Mouse (Mus musculus) erythroblast, adult 5-6 weeks (primary cell): ENCODE results near the gene Itgad. TPM values are rescaled to one million over a fixed set of nuclear protein-coding genes. Genes with fewer than 3 reads are reported as not detected.

Experiments
- ATAC-seq: replicated peaks from 2 replicates; pipeline ENCODE4 v1.8.0; 2016; ENCODE audit warnings: moderate number of reproducible peaks, mild to moderate bottlenecking, moderate TSS enrichment, inconsistent platforms; ENCODE audit not compliant: poor library complexity, low FRiP score, severe bottlenecking
- total RNA-seq, 2 experiments: library from RNA; stranded (forward) in 1 of 2; stranded (reverse) in 1 of 2; fragments of 150-400 nt in 1 of 2; fragments of 200-764, 138-1000 nt in 1 of 2; gene quantifications; 2 replicates each; pipeline versions ENCODE4 v1.2.3 to v1.2.4; 2015 to 2017; ENCODE audit warnings: low replicate concordance in 2 of 2

Itgad gene
- total RNA-seq, 2 experiments from 2014 or later, result 3.5 to 21.2 TPM

DNA sequence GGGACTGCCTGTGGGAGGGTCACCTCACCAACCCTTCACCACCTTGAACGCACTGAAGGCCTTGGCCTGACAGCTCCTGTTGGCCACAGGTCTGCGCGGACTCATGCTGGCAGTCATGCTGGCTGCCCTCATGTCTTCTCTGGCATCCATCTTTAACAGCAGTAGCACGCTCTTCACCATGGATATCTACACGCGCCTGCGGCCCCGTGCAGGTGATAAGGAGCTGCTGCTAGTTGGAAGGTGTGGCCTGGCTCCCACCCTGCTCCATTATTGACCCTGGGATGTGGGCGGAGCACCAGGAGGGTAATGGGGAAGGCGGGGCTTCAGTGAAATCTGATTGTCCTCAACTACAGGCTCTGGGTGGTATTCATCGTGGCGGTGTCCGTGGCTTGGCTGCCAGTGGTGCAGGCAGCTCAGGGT lies 116.3 kb downstream of the Itgad start:
- ATAC-seq, result peak; percentile 91

DNA sequence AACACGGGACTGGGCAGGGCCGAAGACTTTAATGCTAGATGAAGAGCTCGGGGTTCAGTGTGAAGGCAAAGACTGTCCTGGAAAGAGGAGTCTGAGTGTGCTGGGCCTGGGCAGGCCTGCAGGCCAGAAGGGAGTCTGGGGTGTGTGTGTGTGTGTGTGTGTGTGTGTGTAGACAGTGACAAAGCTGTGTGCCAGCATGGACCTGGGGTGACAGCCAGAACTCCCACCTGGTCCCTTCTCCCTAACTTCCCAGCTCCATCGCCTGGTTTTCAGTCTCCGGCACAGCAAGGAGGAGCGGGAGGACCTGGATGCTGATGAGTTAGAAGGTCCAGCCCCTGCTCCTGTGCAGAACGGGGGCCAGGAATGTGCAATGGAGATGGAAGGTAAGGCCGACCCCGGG lies 117.3 kb downstream of the Itgad start:
- no peak for ATAC-seq

Other genes with a start within 250 kb of the Itgad start
- gene Kat8, start 241.9 kb upstream of the Itgad start, total RNA-seq (2015; ENCODE audit: low replicate concordance), result 3.5 and 4.4 TPM in 2 replicates
- 9.5 and 16.4 TPM in 2 replicates for gene Kat8, start 241.9 kb upstream of the Itgad start, total RNA-seq (2017; ENCODE audit: low replicate concordance)
- gene Prss8, start 224.3 kb upstream of the Itgad start, total RNA-seq (2015; ENCODE audit: low replicate concordance), result not detected in 2 replicates
- gene Prss8, start 224.3 kb upstream of the Itgad start, total RNA-seq (2017; ENCODE audit: low replicate concordance), result not detected in 2 replicates
- not detected in 2 replicates for gene Prss36, start 207.7 kb upstream of the Itgad start, total RNA-seq (2015; ENCODE audit: low replicate concordance)
- gene Prss36, start 207.7 kb upstream of the Itgad start, total RNA-seq (2017; ENCODE audit: low replicate concordance), result not detected in 2 replicates
- 59.6 and 159 TPM in 2 replicates for gene Fus, start 186.9 kb upstream of the Itgad start, total RNA-seq (2015; ENCODE audit: low replicate concordance)
- 19.3 and 43.4 TPM in 2 replicates for gene Fus, start 186.9 kb upstream of the Itgad start, total RNA-seq (2017; ENCODE audit: low replicate concordance)
- 33.6 and 42.6 TPM in 2 replicates for gene Pycard, start 160.5 kb upstream of the Itgad start, total RNA-seq (2015; ENCODE audit: low replicate concordance)
- 3.2 and 3.3 TPM in 2 replicates for gene Pycard, start 160.5 kb upstream of the Itgad start, total RNA-seq (2017; ENCODE audit: low replicate concordance)
- not detected in 2 replicates for gene Trim72, start 150.4 kb upstream of the Itgad start, total RNA-seq (2015; ENCODE audit: low replicate concordance)
- gene Trim72, start 150.4 kb upstream of the Itgad start, total RNA-seq (2017; ENCODE audit: low replicate concordance), result not detected in 2 replicates
- 44.6 and 47.6 TPM in 2 replicates for gene Itgam, start 91.7 kb upstream of the Itgad start, total RNA-seq (2015; ENCODE audit: low replicate concordance)
- gene Itgam, start 91.7 kb upstream of the Itgad start, total RNA-seq (2017; ENCODE audit: low replicate concordance), result 46.6 and 54.4 TPM in 2 replicates
- not detected in 2 replicates for gene Gm49368, start 91.7 kb upstream of the Itgad start, total RNA-seq (2015; ENCODE audit: low replicate concordance)
- gene Gm49368, start 91.7 kb upstream of the Itgad start, total RNA-seq (2017; ENCODE audit: low replicate concordance), result not detected in 2 replicates
- 0.21 and 0.38 TPM in 2 replicates for gene Itgax, start 24.8 kb upstream of the Itgad start, total RNA-seq (2015; ENCODE audit: low replicate concordance)
- 1.4 and 1.5 TPM in 2 replicates for gene Itgax, start 24.8 kb upstream of the Itgad start, total RNA-seq (2017; ENCODE audit: low replicate concordance)
- not detected in 2 replicates for gene Cox6a2, start 52.0 kb downstream of the Itgad start, total RNA-seq (2015; ENCODE audit: low replicate concordance)
- gene Cox6a2, start 52.0 kb downstream of the Itgad start, total RNA-seq (2017; ENCODE audit: low replicate concordance), result 0.60 and 1.4 TPM in 2 replicates
- gene Armc5, start 83.0 kb downstream of the Itgad start, total RNA-seq (2015; ENCODE audit: low replicate concordance), result 1.3 and 2.3 TPM in 2 replicates
- gene Armc5, start 83.0 kb downstream of the Itgad start, total RNA-seq (2017; ENCODE audit: low replicate concordance), result 2.2 and 4.0 TPM in 2 replicates
- gene 9130023H24Rik, start 83.7 kb downstream of the Itgad start, total RNA-seq (2015; ENCODE audit: low replicate concordance), result 1.7 and 3.3 TPM in 2 replicates
- gene 9130023H24Rik, start 83.7 kb downstream of the Itgad start, total RNA-seq (2017; ENCODE audit: low replicate concordance), result 1.8 and 2.7 TPM in 2 replicates
- gene Tgfb1i1, start 92.4 kb downstream of the Itgad start, total RNA-seq (2015; ENCODE audit: low replicate concordance), result 0.96 and 2.9 TPM in 2 replicates
- gene Tgfb1i1, start 92.4 kb downstream of the Itgad start, total RNA-seq (2017; ENCODE audit: low replicate concordance), result 0.84 TPM in 1 of 2 replicates, not detected in the other
- gene Slc5a2, start 111.3 kb downstream of the Itgad start, total RNA-seq (2015; ENCODE audit: low replicate concordance), result not detected in 2 replicates
- 0.85 TPM in 1 of 2 replicates, not detected in the other for gene Slc5a2, start 111.3 kb downstream of the Itgad start, total RNA-seq (2017; ENCODE audit: low replicate concordance)
- 29.2 and 52.5 TPM in 2 replicates for gene BC017158, start 143.8 kb downstream of the Itgad start, total RNA-seq (2015; ENCODE audit: low replicate concordance)
- gene BC017158, start 143.8 kb downstream of the Itgad start, total RNA-seq (2017; ENCODE audit: low replicate concordance), result 41.7 and 56.7 TPM in 2 replicates